Comparison of ENCODE assay signal across 8 mouse cellular contexts in genomic region chr1:42539066-42539539, GRCm38 (mm10).
DNase-seq lines count a peak whose midpoint lies in the region; ATAC-seq and TF ChIP-seq lines count a peak whose summit lies in the region.

No protein-coding gene starts in this region.

- no peak; the same call in 1 of the 2 replicates for ATAC-seq in lung, embryonic 14.5 days (ENCODE audit: insufficient read depth)
- ATAC-seq in forebrain, postnatal 0 days, result peak; percentile 66

- 39% methylated on average over 18 of the region's 18 CpGs for WGBS in lung, embryonic 14.5 days
- WGBS in lung, adult 2 months, result 28% methylated on average over 18 of the region's 18 CpGs
- 3% methylated on average over 18 of the region's 18 CpGs for WGBS in forebrain, postnatal 0 days
- WGBS in kidney, adult 2 months, result 79% methylated on average over 18 of the region's 18 CpGs

- no peak for TF ChIP-seq POLR2A in lung, adult 2 months (IDR thresholded peaks at IDR 0.05; ENCODE audit: borderline replicate concordance, extremely low read depth, low read depth, low read length)
- no peak for TF ChIP-seq POLR2A in kidney, adult 2 months (IDR thresholded peaks at IDR 0.05; ENCODE audit: low read depth, low read length)

- peak overlapping the region; percentile 9; the same call in 1 of the 2 replicates for H3K4me3 ChIP-seq in lung, embryonic 14.5 days (ENCODE audit: low read depth, low read length)
- H3K4me3 ChIP-seq in lung, adult 2 months (replicated peaks; ENCODE audit: extremely low read depth, low read depth, low read length), result no peak overlapping the region
- H3K4me3 ChIP-seq in forebrain, postnatal 0 days (ENCODE audit: low read depth, low read length), result peak overlapping the region; percentile 28
- peak overlapping the region; percentile 34 for H3K4me3 ChIP-seq in left cerebral cortex, adult 2 months
- H3K4me3 ChIP-seq in kidney, adult 2 months (ENCODE audit: insufficient read depth, low read depth, low read length), result no peak overlapping the region

- H3K9me3 ChIP-seq in lung, embryonic 14.5 days (ENCODE audit: low read depth, low read length), result no peaks in the 10 kb centered on the region
- no peaks in the 10 kb centered on the region for H3K9me3 ChIP-seq in forebrain, postnatal 0 days (ENCODE audit: low read length)

- no peak overlapping the region for H3K9ac ChIP-seq in lung, embryonic 14.5 days
- H3K9ac ChIP-seq in forebrain, postnatal 0 days, result peak overlapping the region; percentile 54

- no peaks in the 10 kb centered on the region for H3K4me1 ChIP-seq in lung, embryonic 14.5 days (ENCODE audit: insufficient read depth)
- H3K4me1 ChIP-seq in lung, adult 2 months (ENCODE audit: control insufficient read depth, insufficient read depth, low read length), result no peaks in the 10 kb centered on the region
- H3K4me1 ChIP-seq in forebrain, postnatal 0 days (ENCODE audit: insufficient read depth), result peaks cover 15% of the 10 kb centered on the region; the same call in 1 of the 2 replicates
- H3K4me1 ChIP-seq in kidney, adult 2 months (ENCODE audit: control insufficient read depth, insufficient read depth, low read length), result 0 out of 2 replicates have a peak, but pooled peaks cover 3% of the 10 kb centered on the region

- H3K4me2 ChIP-seq in lung, embryonic 14.5 days, result peak overlapping the region; percentile 47
- peak overlapping the region; percentile 51 for H3K4me2 ChIP-seq in forebrain, postnatal 0 days (ENCODE audit: low read depth)

- no peaks in the 10 kb centered on the region for H3K27me3 ChIP-seq in lung, embryonic 14.5 days (ENCODE audit: insufficient read depth, low read length)
- no peaks in the 10 kb centered on the region for H3K27me3 ChIP-seq in forebrain, postnatal 0 days (ENCODE audit: insufficient read depth, low read length)
- no peaks in the 10 kb centered on the region for H3K27me3 ChIP-seq in kidney, adult 2 months (replicated peaks; ENCODE audit: control insufficient read depth, insufficient read depth, low read length)

- no peaks in the 10 kb centered on the region for H3K36me3 ChIP-seq in lung, embryonic 14.5 days (ENCODE audit: insufficient read depth)
- H3K36me3 ChIP-seq in forebrain, postnatal 0 days (ENCODE audit: insufficient read depth), result no peaks in the 10 kb centered on the region
- no peaks in the 10 kb centered on the region for H3K36me3 ChIP-seq in kidney, adult 2 months (ENCODE audit: control insufficient read depth, insufficient read depth, low read length)

- no peak overlapping the region for H3K27ac ChIP-seq in lung, embryonic 14.5 days (ENCODE audit: low read depth)
- peak overlapping the region; percentile 66 for H3K27ac ChIP-seq in forebrain, postnatal 0 days (ENCODE audit: low read depth, low read length)
- peak overlapping the region; percentile 73 for H3K27ac ChIP-seq in left cerebral cortex, adult 2 months
- H3K27ac ChIP-seq in kidney, adult 2 months (ENCODE audit: insufficient read depth, low read depth, low read length), result no peak overlapping the region

- DNase-seq in lung, embryonic 14.5 days, result peak; percentile 34
- DNase-seq in lung, adult 2 months, result no peak
- DNase-seq in forebrain, postnatal 0 days, result peak; percentile 86
- DNase-seq in left cerebral cortex, adult 2 months (ENCODE audit: extremely low spot score in 1 of 2, low spot score in 2 of 2), result peak in 1 of 2 experiments; percentile 13
- peak; percentile 66 to 75 for DNase-seq in right cerebral cortex, postnatal 10 days (ENCODE audit: low spot score in 2 of 2)
- no peak for DNase-seq in thymus, postnatal 10 days (ENCODE audit: low spot score in 2 of 2)
- DNase-seq in natural killer cell, adult 2 months (ENCODE audit: low spot score in 2 of 2), result no peak
- no peak for DNase-seq in kidney, adult 2 months

- intact Hi-C loops in left cerebral cortex, adult 2 months (cut with DNase I), result loop anchor here (5.0 kb wide), 1 partner anchor 282 kb away; no protein-coding TSS in a partner anchor

- TF ChIP-seq CTCF in lung, embryonic 14.5 days (IDR thresholded peaks at IDR 0.05; ENCODE audit: low read depth), result no peak
- no peak for TF ChIP-seq CTCF in lung, adult 2 months (IDR thresholded peaks at IDR 0.05; ENCODE audit: insufficient read depth, low read length)
- TF ChIP-seq CTCF in forebrain, postnatal 0 days (IDR thresholded peaks at IDR 0.05; ENCODE audit: low read depth), result no peak
- no peak for TF ChIP-seq CTCF in left cerebral cortex, adult 2 months (IDR thresholded peaks at IDR 0.05)
- TF ChIP-seq CTCF in kidney, adult 2 months (conservative IDR thresholded peaks at IDR 0.05; ENCODE audit: insufficient read depth, insufficient read length, low read depth, low read length), result no peak

Comparison
In these comparisons a context has a peak if more than half of its experiments do, and no peak if none do; other contexts are left out.
1. DNase-seq: peak in lung, embryonic 14.5 days (single experiment), forebrain, postnatal 0 days (single experiment) and right cerebral cortex, postnatal 10 days (2 of 2); none in lung, adult 2 months (single experiment), thymus, postnatal 10 days (0 of 2), natural killer cell, adult 2 months (0 of 2) and kidney, adult 2 months (single experiment).
2. H3K4me3 ChIP-seq: peak in lung, embryonic 14.5 days (single experiment), forebrain, postnatal 0 days (single experiment) and left cerebral cortex, adult 2 months (single experiment); none in lung, adult 2 months (single experiment) and kidney, adult 2 months (single experiment).
3. H3K27ac ChIP-seq: peak in forebrain, postnatal 0 days (single experiment) and left cerebral cortex, adult 2 months (single experiment); none in lung, embryonic 14.5 days (single experiment) and kidney, adult 2 months (single experiment).